11 mouse cellular contexts compared by ENCODE assay signal in genomic region chr12:8619827-8620677, GRCm38 (mm10). TPM values are rescaled to one million over a fixed set of nuclear protein-coding genes. Genes with fewer than 3 reads are reported as not detected.
DNase-seq lines count a peak whose midpoint lies in the region; ATAC-seq lines count a peak whose summit lies in the region.
"Had no signal": no experiment of that assay in that cellular context is flagged by ENCODE, and none has a peak within 500 bp of the region (broad histone marks: within the 10 kb centered on the region; RNA-seq: fewer than 3 reads in every experiment).

No protein-coding gene starts in this region.

- no peak overlapping the region for H3K4me2 ChIP-seq in forebrain, embryonic 15.5 days (replicated peaks)
- no peak overlapping the region for H3K4me2 ChIP-seq in limb, embryonic 12.5 days
- no peak overlapping the region for H3K4me2 ChIP-seq in heart, embryonic 11.5 days

- no peaks in the 10 kb centered on the region for H3K36me3 ChIP-seq in forebrain, embryonic 15.5 days
- peaks cover 5% of the 10 kb centered on the region; the same call in 1 of the 2 replicates for H3K36me3 ChIP-seq in limb, embryonic 12.5 days
- H3K36me3 ChIP-seq in splenic B cell, adult 2 months (ENCODE audit: control insufficient read depth, insufficient read depth, low read length, poor library complexity, severe bottlenecking) = no peaks in the 10 kb centered on the region
- H3K36me3 ChIP-seq in heart, embryonic 11.5 days (ENCODE audit: control insufficient read depth, insufficient read depth, low read length) = peaks cover 4% of the 10 kb centered on the region

- peak; percentile 51 for DNase-seq in thymus, postnatal 0 days (ENCODE audit: low spot score)
- no peak for DNase-seq in thymus, postnatal 14 days
- peak; percentile 39 for DNase-seq in splenic B cell, adult 2 months (ENCODE audit: low read depth, low spot score)
- DNase-seq in gastrocnemius, postnatal 14 days = no peak
- no peak for DNase-seq in left cerebral cortex, adult 8-10 months (ENCODE audit: low spot score in 2 of 2)

- 68% methylated on average over 9 of the region's 9 CpGs for WGBS in forebrain, embryonic 15.5 days
- 90% methylated on average over 9 of the region's 9 CpGs for WGBS in limb, embryonic 12.5 days
- WGBS in heart, embryonic 11.5 days (ENCODE audit: insufficient replicate concordance) = 87% methylated on average over 9 of the region's 9 CpGs

- H3K27me3 ChIP-seq in forebrain, embryonic 15.5 days = no peaks in the 10 kb centered on the region
- H3K27me3 ChIP-seq in limb, embryonic 12.5 days = no peaks in the 10 kb centered on the region
- no peaks in the 10 kb centered on the region for H3K27me3 ChIP-seq in splenic B cell, adult 2 months (ENCODE audit: control insufficient read depth, insufficient read depth, low read length, poor library complexity, severe bottlenecking)
- H3K27me3 ChIP-seq in heart, embryonic 11.5 days (ENCODE audit: control insufficient read depth, insufficient read depth, low read length) = no peaks in the 10 kb centered on the region
- H3K27me3 ChIP-seq: Patski had no signal

- no peaks in the 10 kb centered on the region for H3K9me3 ChIP-seq in forebrain, embryonic 15.5 days
- H3K9me3 ChIP-seq in limb, embryonic 12.5 days = 0 out of 2 replicates have a peak, but pooled peaks cover 3% of the 10 kb centered on the region
- no peaks in the 10 kb centered on the region for H3K9me3 ChIP-seq in heart, embryonic 11.5 days (replicated peaks; ENCODE audit: control insufficient read depth, low read length)

- no peak overlapping the region for H3K27ac ChIP-seq in forebrain, embryonic 15.5 days (replicated peaks)
- H3K27ac ChIP-seq in limb, embryonic 12.5 days = no peak overlapping the region
- no peak overlapping the region for H3K27ac ChIP-seq in heart, embryonic 11.5 days (ENCODE audit: low read depth, low read length)

- no peak overlapping the region for H3K4me3 ChIP-seq in forebrain, embryonic 15.5 days
- H3K4me3 ChIP-seq in limb, embryonic 12.5 days (replicated peaks) = no peak overlapping the region
- no peak overlapping the region for H3K4me3 ChIP-seq in heart, embryonic 11.5 days (ENCODE audit: low read depth, low read length)

- intact Hi-C loops in gastrocnemius, postnatal 14 days (cut with DNase I; ENCODE audit: low total_unique reads) = no loop called here

- H3K9ac ChIP-seq in forebrain, embryonic 15.5 days (replicated peaks) = no peak overlapping the region
- no peak overlapping the region for H3K9ac ChIP-seq in limb, embryonic 12.5 days (replicated peaks)
- H3K9ac ChIP-seq in heart, embryonic 11.5 days (ENCODE audit: low read depth, low read length) = no peak overlapping the region

- H3K4me1 ChIP-seq in forebrain, embryonic 15.5 days = no peaks in the 10 kb centered on the region
- H3K4me1 ChIP-seq in limb, embryonic 12.5 days (replicated peaks) = no peaks in the 10 kb centered on the region
- no peaks in the 10 kb centered on the region for H3K4me1 ChIP-seq in heart, embryonic 11.5 days (ENCODE audit: control insufficient read depth, insufficient read depth, low read length)

- peak; percentile 86 for ATAC-seq in forebrain, embryonic 15.5 days (replicated peaks)
- ATAC-seq in limb, embryonic 12.5 days (ENCODE audit: insufficient number of reproducible peaks, insufficient read depth, low FRiP score, low TSS enrichment, low read depth) = 0 out of 2 replicates have a peak, but pooled peaks have one; percentile 47
- ATAC-seq in heart, embryonic 11.5 days (replicated peaks; ENCODE audit: insufficient number of reproducible peaks, low FRiP score, low TSS enrichment) = no peak
- ATAC-seq: Patski had no signal

RNA-seq across cellular contexts. Expression of gene Slc7a15, which starts 21.2 kb away (rescaled TPM):
- polyA plus RNA-seq in thymus, postnatal 0 days (2015; fragmentation: Nextera tagmentation; extraction: Ambion mirVana) = 0.14 and 0.17 TPM in 2 replicates
- polyA plus RNA-seq in forebrain, embryonic 15.5 days (2015; fragmentation: Nextera tagmentation; extraction: Ambion mirVana) = not detected in 2 replicates
- not detected in 2 replicates for polyA plus RNA-seq in limb, embryonic 12.5 days (2016; fragmentation: Nextera tagmentation; extraction: Ambion mirVana)
- not detected in 2 replicates for polyA plus RNA-seq in heart, embryonic 11.5 days (2014; fragmentation: Nextera tagmentation; extraction: Ambion mirVana)
- total RNA-seq in gastrocnemius, postnatal 14 days (2021) = not detected
- total RNA-seq in left cerebral cortex, adult 8-10 months (2022) = not detected
- total RNA-seq: hematopoietic stem cell, adult 5-6 weeks; layer of hippocampus, postnatal 25 days had no signal

RNA-seq across cellular contexts. Expression of gene Pum2, which starts 53.9 kb away (rescaled TPM):
- 46.9 and 54.6 TPM in 2 replicates for polyA plus RNA-seq in thymus, postnatal 0 days (2015; fragmentation: Nextera tagmentation; extraction: Ambion mirVana)
- polyA plus RNA-seq in forebrain, embryonic 15.5 days (2015; fragmentation: Nextera tagmentation; extraction: Ambion mirVana) = 66.5 and 67.7 TPM in 2 replicates
- 64.9 and 69.4 TPM in 2 replicates for polyA plus RNA-seq in limb, embryonic 12.5 days (2016; fragmentation: Nextera tagmentation; extraction: Ambion mirVana)
- 39.8 and 41.7 TPM in 2 replicates for polyA plus RNA-seq in heart, embryonic 11.5 days (2014; fragmentation: Nextera tagmentation; extraction: Ambion mirVana)
- total RNA-seq in gastrocnemius, postnatal 14 days (2021) = 10 to 100 TPM; 63.1 to 66.7 TPM
- 100 to 1,000 TPM; 173 to 210 (median 192) TPM for total RNA-seq in left cerebral cortex, adult 8-10 months (2022)

Comparison
In these comparisons a context has a peak if more than half of its experiments do, and no peak if none do; other contexts are left out.
1. DNase-seq: peak in thymus, postnatal 0 days (single experiment) and splenic B cell, adult 2 months (single experiment); none in thymus, postnatal 14 days (single experiment), gastrocnemius, postnatal 14 days (single experiment) and left cerebral cortex, adult 8-10 months (0 of 2).